Mouse (Mus musculus) cortical plate, adult 2 months (tissue): ENCODE data around the gene Tbc1d1.

ENCODE experiments used
- CTCF ChIP-seq: fragments of 200-500 bp; IDR thresholded peaks from 2 replicates; pipeline ENCODE4 v1.5.1; 2011; ENCODE audit warnings: mild to moderate bottlenecking, control low read depth, low read length; ENCODE audit not compliant: insufficient read depth; ENCODE audit errors: extremely low read depth
- POLR2A ChIP-seq: fragments of 200-500 bp; IDR thresholded peaks from 2 replicates; pipeline ENCODE4 v1.6.1; 2011; ENCODE audit warnings: mild to moderate bottlenecking, low read length, control low read depth; ENCODE audit not compliant: insufficient read depth; ENCODE audit errors: extremely low read depth

DNA sequence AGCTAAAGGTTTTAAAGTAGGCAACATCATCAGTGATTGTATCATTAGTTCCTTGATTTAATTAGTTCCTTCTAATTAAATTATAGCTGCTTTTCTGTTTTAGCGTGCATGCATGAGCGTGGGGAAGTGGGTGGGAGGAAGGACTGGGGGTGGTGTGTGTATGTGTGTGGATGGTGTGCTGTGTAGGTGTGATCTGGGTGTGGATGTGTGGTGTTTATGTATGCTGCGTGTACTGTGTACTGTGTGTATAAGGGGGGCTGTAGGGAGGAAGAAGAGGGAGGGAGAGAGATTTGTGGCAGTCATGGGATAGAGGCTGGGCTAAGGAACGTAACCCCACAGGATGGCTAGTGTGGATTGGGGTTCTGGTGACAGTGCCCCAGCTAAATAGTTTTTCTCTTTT lies 129.2 kb downstream of the Tbc1d1 start:
- TF ChIP-seq CTCF (no peak), POLR2A (no peak)
